Mouse (Mus musculus) stomach, postnatal 0 days (tissue): ENCODE results near the gene Ppan.

Source experiments
- CTCF ChIP-seq: IDR thresholded peaks from 2 replicates; pipeline ENCODE4 v1.5.1; 2016; ENCODE audit warnings: antibody characterized with exemption, low read depth, mild to moderate bottlenecking, moderate library complexity
- EP300 ChIP-seq: optimal IDR thresholded peaks from 2 replicates; pipeline ENCODE3; 2016; ENCODE audit warnings: antibody characterized with exemption

GRCm38 (mm10) chr9:20893590-20894343, 5.8 kb downstream of the Ppan start:
- TF ChIP-seq CTCF (no peak), EP300 (no peak)
